Mouse (Mus musculus) A20 (cell line): ENCODE results near the gene Ogdh.
"Not testable (repeated sequence)": the region's sequence is repeated elsewhere in the genome, so short reads cannot be mapped to it uniquely, and the experiment has no call there.

Source experiments
- DNase-seq: peaks from one replicate; pipeline ENCODE4 v3.0.0-alpha.2; 2011; ENCODE audit warnings: low read depth, low spot score

Ogdh gene

GRCm38 (mm10) chr11:6365885-6366284 is 74.5 kb downstream of the Ogdh start:
- DNase-seq = peak; percentile 85

DNA sequence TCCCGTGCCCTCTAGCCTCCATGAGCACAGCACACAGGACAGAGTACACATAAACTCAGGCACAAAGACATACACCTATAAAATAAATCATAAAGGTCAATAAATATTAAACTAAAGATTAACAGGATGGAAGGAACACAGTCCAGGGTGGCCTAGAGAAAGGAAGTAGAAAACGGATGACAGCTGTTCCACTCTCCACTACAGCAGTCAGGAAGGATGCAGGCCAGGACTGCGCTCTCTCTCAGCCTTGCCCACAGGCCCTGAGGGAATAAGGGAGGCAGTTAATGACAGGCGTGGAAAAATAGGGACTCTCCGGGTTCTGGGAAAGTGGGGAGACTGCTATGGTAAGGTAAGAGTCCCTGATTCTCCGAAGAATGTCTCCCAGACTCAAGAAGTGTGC is 75.0 kb downstream of the Ogdh start:
- no peak for DNase-seq

DNA sequence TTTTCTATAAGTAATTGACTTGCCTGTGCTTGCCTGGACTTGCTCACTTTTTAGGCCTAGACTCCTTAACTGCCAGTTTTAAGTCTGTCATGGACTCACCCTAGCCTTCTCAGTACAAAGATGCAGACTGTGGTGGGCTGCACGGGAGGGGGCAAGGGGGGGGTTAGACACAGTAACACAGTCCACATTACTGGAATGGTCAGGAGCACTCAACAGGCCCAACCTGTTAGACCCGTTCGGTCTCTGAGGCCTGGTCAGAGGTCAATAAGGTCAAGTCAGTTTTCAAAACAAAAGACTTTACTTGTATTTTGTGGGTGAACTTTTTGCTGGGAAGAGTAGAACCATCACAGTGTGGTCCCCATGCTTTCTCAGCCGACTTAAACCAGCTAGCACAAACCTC is 75.7 kb downstream of the Ogdh start:
- no peak for DNase-seq

GRCm38 (mm10) chr11:6367986-6368385 is 76.6 kb downstream of the Ogdh start:
- DNase-seq = not testable (repeated sequence)

GRCm38 (mm10) chr11:6371376-6372155 is 80.1 kb downstream of the Ogdh start:
- no peak for DNase-seq

DNA sequence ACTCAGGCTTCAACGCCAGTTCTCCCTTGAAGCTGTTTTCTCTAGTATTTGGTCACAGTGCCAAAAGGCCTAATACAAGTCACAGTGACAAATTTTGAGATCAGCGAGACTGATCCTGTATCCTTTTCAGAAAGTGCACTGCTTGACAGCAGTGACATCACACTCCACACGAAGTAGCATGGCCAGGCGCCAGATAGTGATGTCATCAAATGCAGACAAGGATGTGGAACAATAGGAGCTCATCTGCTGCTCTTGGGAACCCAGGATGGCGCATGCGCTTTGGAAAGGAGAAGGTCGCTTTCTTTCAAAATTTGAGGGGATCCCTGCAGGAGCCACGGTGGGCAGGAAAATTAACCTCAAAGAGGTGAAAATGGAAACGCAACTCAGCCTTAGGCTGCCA is 81.4 kb downstream of the Ogdh start:
- no peak for DNase-seq

GRCm38 (mm10) chr11:6380916-6381315 is 89.5 kb downstream of the Ogdh start:
- no peak for DNase-seq

DNA sequence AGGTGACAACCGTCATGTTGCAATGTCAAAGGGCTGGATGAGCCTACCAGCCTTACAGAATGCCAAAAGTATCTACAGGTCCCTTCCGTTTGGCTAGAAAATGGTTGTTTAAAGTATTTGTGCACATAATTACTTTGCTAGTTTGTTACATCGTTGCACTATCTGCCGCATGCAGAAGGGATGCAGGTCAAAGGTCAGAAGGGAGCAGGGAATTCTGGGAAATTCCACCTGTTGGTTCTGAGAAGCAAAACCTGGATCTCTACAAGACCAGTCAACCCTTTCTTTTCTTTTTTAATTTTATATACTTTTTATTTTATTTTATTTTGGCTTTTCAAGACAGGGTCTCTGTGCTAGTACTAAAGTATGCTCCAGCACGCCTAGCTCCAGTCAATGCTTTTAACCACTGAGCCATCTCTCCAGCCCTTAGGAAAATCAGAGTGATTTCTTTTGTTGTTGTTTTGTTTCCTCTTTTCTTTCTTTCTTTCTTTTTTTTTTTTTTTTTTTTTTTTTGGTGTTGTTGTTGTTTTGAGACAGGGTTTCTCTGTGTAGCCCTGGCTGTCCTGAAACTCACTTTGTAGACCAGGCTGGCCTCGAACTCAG is 96.8 kb downstream of the Ogdh start:
- no peak for DNase-seq

GRCm38 (mm10) chr11:6388726-6389413 is 97.4 kb downstream of the Ogdh start, which contains the start of gene Zmiz2:
Gene Zmiz2, plus strand, starts transcription at chr11:6389074.
- peak; percentile 97 for DNase-seq

- peak; percentile 65 for DNase-seq
Measured at GRCm38 (mm10) chr11:6389483-6389921, 98.1 kb downstream of the Ogdh start.

DNA sequence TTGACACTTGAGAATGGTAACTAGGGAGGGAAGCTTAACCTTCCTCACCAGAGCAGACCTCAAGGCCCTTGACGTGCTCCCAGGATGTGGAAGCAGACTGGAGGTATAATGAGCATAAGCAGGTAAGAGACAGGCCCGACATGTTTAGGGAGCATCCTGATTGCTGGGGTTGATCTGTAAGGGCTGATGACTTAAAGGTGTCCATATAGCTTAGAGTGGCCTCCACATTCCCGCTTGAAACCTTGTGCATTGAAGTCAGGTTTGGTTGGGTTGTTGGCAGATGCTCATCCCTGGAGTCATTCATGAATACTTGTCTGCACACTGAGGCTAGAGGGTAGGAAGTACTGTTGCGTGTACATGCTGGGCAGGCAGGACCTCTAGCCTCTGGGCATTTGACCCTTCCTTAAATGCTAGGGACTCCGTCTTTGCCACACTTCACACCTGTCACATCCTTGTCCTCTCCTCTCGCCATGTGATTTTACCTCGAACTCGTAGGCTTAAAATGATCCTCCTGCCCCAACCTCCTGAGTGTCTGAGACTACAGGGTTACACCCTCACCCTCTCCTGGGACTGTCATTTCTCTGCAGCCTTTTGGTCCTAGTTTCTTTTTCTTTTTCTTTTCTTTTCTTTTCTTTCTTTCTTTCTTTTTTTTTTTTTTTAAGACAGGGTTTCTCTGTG is 99.1 kb downstream of the Ogdh start:
- DNase-seq = peak; percentile 55

GRCm38 (mm10) chr11:6391516-6392276 is 100.3 kb downstream of the Ogdh start:
- peak; percentile 90 for DNase-seq

- DNase-seq = no peak
Measured at GRCm38 (mm10) chr11:6392857-6393256, 101.4 kb downstream of the Ogdh start.

DNA sequence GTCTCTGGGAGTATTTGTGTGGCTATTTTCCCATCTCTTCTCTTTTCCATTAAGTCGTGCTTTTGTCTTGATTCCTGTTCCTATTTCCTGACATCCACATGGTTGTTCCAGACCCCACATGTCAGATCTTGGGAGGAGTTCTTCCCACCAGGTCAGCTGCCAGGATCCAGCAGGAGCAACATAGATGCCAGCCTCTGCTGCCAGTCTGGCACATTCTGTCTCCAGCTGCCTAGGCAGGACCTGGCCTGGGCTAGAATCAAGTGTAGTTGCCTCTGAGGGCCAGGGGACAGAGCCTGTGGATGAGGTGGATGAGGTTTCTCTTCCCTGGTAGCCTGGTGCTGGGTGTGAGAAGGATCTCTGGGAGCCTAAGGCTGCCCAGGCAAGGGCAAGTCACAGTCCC is 102.4 kb downstream of the Ogdh start:
- no peak for DNase-seq

- DNase-seq = peak; percentile 54
Measured at GRCm38 (mm10) chr11:6395565-6395964, 104.1 kb downstream of the Ogdh start.

DNA sequence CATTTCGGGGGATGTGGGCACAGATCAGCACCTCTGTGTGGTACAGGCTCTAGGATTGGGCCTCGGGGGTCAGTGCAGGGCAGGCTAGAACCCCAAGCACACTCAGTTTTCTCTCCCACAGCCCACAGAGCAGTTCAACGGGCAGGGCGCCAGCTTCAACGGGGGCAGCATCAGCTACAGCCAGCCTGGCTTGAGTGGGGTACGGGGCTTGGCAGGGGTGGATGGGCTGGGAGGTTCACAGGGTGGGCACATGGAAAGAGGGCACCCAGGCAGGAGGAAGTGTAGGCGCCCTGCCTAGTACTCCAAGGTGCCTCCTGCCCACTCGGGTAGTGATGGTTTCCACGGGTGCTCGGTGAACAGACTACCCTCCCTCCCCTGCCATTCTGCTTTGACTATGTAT is 106.7 kb downstream of the Ogdh start:
- DNase-seq = no peak

- peak; percentile 60 for DNase-seq
Measured at GRCm38 (mm10) chr11:6402515-6403510, 111.4 kb downstream of the Ogdh start.

DNA sequence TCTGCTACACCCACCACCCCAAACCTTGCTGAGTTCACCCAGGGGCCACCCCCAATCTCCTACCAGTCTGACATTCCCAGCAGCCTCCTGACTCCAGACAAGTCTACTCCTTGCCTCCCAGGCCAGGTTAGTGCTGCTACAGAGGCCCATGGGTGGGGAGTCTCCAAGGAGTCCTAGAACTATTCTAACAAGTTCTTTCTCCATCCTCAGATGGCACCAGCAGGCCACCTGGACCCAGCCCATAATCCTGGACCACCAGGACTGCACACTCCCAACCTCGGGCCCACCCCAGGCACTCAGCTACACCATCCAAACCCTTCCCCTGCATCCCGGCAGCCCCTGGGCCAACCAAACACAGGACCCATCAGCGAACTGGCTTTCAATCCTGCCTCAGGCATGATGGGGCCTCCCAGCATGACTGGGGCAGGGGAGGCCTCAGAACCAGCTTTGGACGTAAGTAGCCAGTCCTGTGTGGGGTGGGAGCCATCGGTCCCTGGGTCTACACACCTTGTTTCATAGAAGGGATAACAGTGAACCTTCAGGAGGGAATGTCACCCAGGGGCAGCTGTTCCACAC is 112.5 kb downstream of the Ogdh start:
- no peak for DNase-seq

GRCm38 (mm10) chr11:6404699-6405566 is 113.5 kb downstream of the Ogdh start:
- no peak for DNase-seq
